Mouse (Mus musculus) bone marrow, adult 2 months (tissue): Measurements from ENCODE around the gene Hrh3.

ENCODE experiments used
- CTCF ChIP-seq: fragments of 200-500 bp; IDR thresholded peaks from 2 replicates; pipeline ENCODE4 v1.5.1; 2011; ENCODE audit warnings: low read length, control low read depth; ENCODE audit not compliant: control insufficient read depth, insufficient read depth
- POLR2A ChIP-seq: fragments of 200-500 bp; IDR thresholded peaks from 2 replicates; pipeline ENCODE4 v1.6.1; 2011; ENCODE audit warnings: low read depth, mild to moderate bottlenecking, control low read depth, low read length, borderline replicate concordance; ENCODE audit not compliant: control insufficient read depth

- no peak for TF ChIP-seq POLR2A
- no peak for TF ChIP-seq CTCF
Measured at GRCm38 (mm10) chr2:180120292-180120761, 16.0 kb upstream of the Hrh3 start.
